Mouse (Mus musculus) brain, embryonic 14.5 days (tissue): ENCODE measurements around the gene Tas1r3.

Experiments
- CTCF ChIP-seq: fragments of 200-500 bp; IDR thresholded peaks from 2 replicates; pipeline ENCODE4 v1.5.1; 2012; ENCODE audit warnings: inconsistent platforms, mild to moderate bottlenecking, moderate library complexity, borderline replicate concordance; ENCODE audit not compliant: insufficient read depth, insufficient read length; ENCODE audit errors: extremely low read depth
- POLR2A ChIP-seq: fragments of 200-500 bp; IDR thresholded peaks from 2 replicates; pipeline ENCODE4 v1.6.1; 2012; ENCODE audit warnings: mild to moderate bottlenecking, inconsistent platforms, borderline replicate concordance; ENCODE audit not compliant: poor library complexity, insufficient read depth, insufficient read length, severe bottlenecking; ENCODE audit errors: extremely low read depth

DNA sequence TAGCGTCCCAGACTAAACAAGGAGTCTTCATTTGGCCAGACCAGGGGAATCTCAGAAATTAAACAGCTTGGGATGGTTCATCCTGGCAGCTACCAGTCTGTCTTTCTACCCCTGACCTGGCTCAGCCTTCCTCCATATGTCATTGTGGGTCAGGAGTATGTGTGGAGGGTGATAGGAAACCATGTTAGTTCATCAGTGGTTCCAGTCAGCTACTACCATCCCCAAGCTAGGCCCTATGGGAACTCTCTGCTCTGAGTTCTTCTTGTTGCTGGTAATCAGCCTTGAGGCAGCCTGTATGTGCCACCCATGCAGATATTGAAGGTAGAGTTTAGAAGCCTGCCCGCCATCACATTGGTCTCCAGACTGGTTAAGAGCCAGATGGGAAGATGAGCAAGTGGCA lies 35.2 kb upstream of the Tas1r3 start:
- no peak for TF ChIP-seq POLR2A
- no peak for TF ChIP-seq CTCF
